Mouse (Mus musculus) limb, embryonic 14.5 days (tissue): ENCODE data around the gene Usp7. TPM values are rescaled to one million over a fixed set of nuclear protein-coding genes. Genes with fewer than 3 reads are reported as not detected.
"Not testable (repeated sequence)": the region's sequence is repeated elsewhere in the genome, so short reads cannot be mapped to it uniquely, and the experiment has no call there.

Source experiments
- ATAC-seq: fragments of 200-750 bp; cut with Nextera tagmentation; 2 replicates; pipeline ENCODE4 v1.8.0; 2017; ENCODE audit warnings: low read depth, moderate number of reproducible peaks, moderate TSS enrichment; ENCODE audit not compliant: low FRiP score
- DNase-seq: peaks from one replicate; pipeline ENCODE4 v3.0.0-alpha.2; 2015; ENCODE audit warnings: low spot score
- H3K27ac ChIP-seq: fragments of 300-500 bp; sonication (generic); replicated peaks from 2 replicates; pipeline ENCODE4 v1.5.1; 2014; ENCODE audit warnings: low read depth, mild to moderate bottlenecking, low read length, moderate library complexity, mixed read lengths
- H3K27me3 ChIP-seq: fragments of 300-500 bp; sonication (generic); 2 replicates; pipeline ENCODE4 v1.6.1; 2014; ENCODE audit warnings: low read length, mixed read lengths; ENCODE audit not compliant: control insufficient read depth, insufficient read depth
- H3K36me3 ChIP-seq: fragments of 300-500 bp; sonication (generic); 2 replicates; pipeline ENCODE4 v1.6.1; 2014; ENCODE audit warnings: mild to moderate bottlenecking, low read length, moderate library complexity, mixed read lengths; ENCODE audit not compliant: control insufficient read depth, insufficient read depth
- H3K4me1 ChIP-seq: fragments of 300-500 bp; sonication (generic); 2 replicates; pipeline ENCODE4 v1.6.1; 2014; ENCODE audit warnings: antibody characterized with exemption, low read length, mixed read lengths; ENCODE audit not compliant: control insufficient read depth, insufficient read depth
- H3K4me2 ChIP-seq: fragments of 300-500 bp; sonication (generic); replicated peaks from 2 replicates; pipeline ENCODE4 v1.6.1; 2014; ENCODE audit warnings: low read depth, mild to moderate bottlenecking, low read length, moderate library complexity; ENCODE audit not compliant: severe bottlenecking
- H3K4me3 ChIP-seq: fragments of 300-500 bp; sonication (generic); replicated peaks from 2 replicates; pipeline ENCODE4 v1.5.1; 2014; ENCODE audit warnings: low read length
- H3K9ac ChIP-seq: fragments of 300-500 bp; sonication (generic); 2 replicates; pipeline ENCODE4 v1.6.1; 2014; ENCODE audit warnings: mild to moderate bottlenecking, low read depth, low read length, moderate library complexity; ENCODE audit not compliant: severe bottlenecking
- H3K9me3 ChIP-seq: fragments of 300-500 bp; sonication (generic); 2 replicates; pipeline ENCODE4 v1.6.1; 2016; ENCODE audit warnings: low read length; ENCODE audit not compliant: control insufficient read depth
- POLR2A ChIP-seq: fragments of 200-500 bp; IDR thresholded peaks from 2 replicates; pipeline ENCODE4 v1.8.0; 2012; ENCODE audit warnings: inconsistent platforms, mild to moderate bottlenecking, moderate library complexity, borderline replicate concordance; ENCODE audit not compliant: insufficient read depth, insufficient read length; ENCODE audit errors: extremely low read depth
- WGBS: fragments of 180-500 bp; shearing (Covaris S2); extraction: QIAGEN DNeasy Blood & Tissue Kit; methylation state at CpG from one replicate; pipeline ENCODE4 v1.1.7; 2014; 5-methylcytosine and 5-hydroxymethylcytosine counted together
- polyA plus RNA-seq, 2 experiments: library from polyadenylated mRNA; depleted of rRNA in 1 of 2; stranded (reverse) in 1 of 2; unstranded in 1 of 2; fragments of >200 nt; fragmentation: Nextera tagmentation in 1 of 2; extraction: Ambion mirVana in 1 of 2; gene quantifications; 2 replicates each; pipeline versions ENCODE4 v1.2.1 to v1.2.3; 2012 to 2014

Gene Usp7
- polyA plus RNA-seq, 2 experiments, result 47.1 to 104 TPM

GRCm38 (mm10) chr16:8763028-8763427, 29.1 kb downstream of the Usp7 start:
- 76% methylated on average over 6 of the region's 6 CpGs for WGBS
- Histone ChIP-seq H3K27me3 (no peaks in the 10 kb centered on the region), H3K4me3 (no peak overlapping the region), H3K4me2 (no peak overlapping the region), H3K36me3 (no peaks in the 10 kb centered on the region), H3K9ac (no peak overlapping the region), H3K9me3 (no peaks in the 10 kb centered on the region), H3K27ac (no peak overlapping the region), H3K4me1 (no peaks in the 10 kb centered on the region)
- no peak for TF ChIP-seq POLR2A
- DNase-seq (no peak), ATAC-seq (no peak)

- TF ChIP-seq POLR2A, result no peak
- DNase-seq (no peak), ATAC-seq (no peak)
- Histone ChIP-seq H3K36me3 (no peaks in the 10 kb centered on the region), H3K4me1 (no peaks in the 10 kb centered on the region), H3K4me2 (no peak overlapping the region), H3K9ac (no peak overlapping the region), H3K4me3 (no peak overlapping the region), H3K9me3 (no peaks in the 10 kb centered on the region), H3K27ac (no peak overlapping the region), H3K27me3 (no peaks in the 10 kb centered on the region)
- WGBS, result 79% methylated on average over 2 of the region's 2 CpGs
These were observed 30.2 kb downstream of the Usp7 start for GRCm38 (mm10) chr16:8761894-8762293.

- ATAC-seq (no peak), DNase-seq (no peak)
- Histone ChIP-seq H3K9ac (no peak overlapping the region), H3K9me3 (no peaks in the 10 kb centered on the region), H3K4me2 (no peak overlapping the region), H3K4me1 (no peaks in the 10 kb centered on the region), H3K36me3 (no peaks in the 10 kb centered on the region), H3K27ac (no peak overlapping the region), H3K27me3 (no peaks in the 10 kb centered on the region), H3K4me3 (no peak overlapping the region)
- TF ChIP-seq POLR2A, result no peak
- WGBS, result 90% methylated on average over 7 of the region's 7 CpGs
These were observed 31.1 kb downstream of the Usp7 start for GRCm38 (mm10) chr16:8761005-8761404.

GRCm38 (mm10) chr16:8758979-8759378, 33.1 kb downstream of the Usp7 start:
- Histone ChIP-seq H3K27me3 (no peaks in the 10 kb centered on the region), H3K9ac (no peak overlapping the region), H3K27ac (no peak overlapping the region), H3K9me3 (no peaks in the 10 kb centered on the region), H3K36me3 (no peaks in the 10 kb centered on the region), H3K4me1 (no peaks in the 10 kb centered on the region), H3K4me2 (no peak overlapping the region), H3K4me3 (no peak overlapping the region)
- DNase-seq, result no peak
- 68% methylated on average over 3 of the region's 3 CpGs for WGBS
- ATAC-seq, result no peak
- no peak for TF ChIP-seq POLR2A

- no peak for DNase-seq
- H3K36me3 ChIP-seq, result no peaks in the 10 kb centered on the region
- 75% methylated on average over 2 of the region's 2 CpGs for WGBS
These were observed 33.9 kb downstream of the Usp7 start for GRCm38 (mm10) chr16:8758193-8758592.

GRCm38 (mm10) chr16:8757586-8757985, 34.5 kb downstream of the Usp7 start:
- not testable (repeated sequence) for ATAC-seq, H3K9me3 ChIP-seq, H3K36me3 ChIP-seq, H3K9ac ChIP-seq, H3K27me3 ChIP-seq, H3K4me1 ChIP-seq, DNase-seq, H3K4me3 ChIP-seq, H3K27ac ChIP-seq, H3K4me2 ChIP-seq
- WGBS, result 91% methylated on average over 5 of the region's 6 CpGs

More at GRCm38 (mm10) chr16:8758193-8758592, 33.9 kb downstream of the Usp7 start:
- H3K9me3 ChIP-seq, result no peaks in the 10 kb centered on the region
- no peaks in the 10 kb centered on the region for H3K4me1 ChIP-seq
- no peak overlapping the region for H3K27ac ChIP-seq
- no peaks in the 10 kb centered on the region for H3K27me3 ChIP-seq
- ATAC-seq, result no peak
- no peak overlapping the region for H3K4me2 ChIP-seq
- H3K4me3 ChIP-seq, result no peak overlapping the region
- no peak overlapping the region for H3K9ac ChIP-seq
- no peak for TF ChIP-seq POLR2A
